Mouse (Mus musculus) embryonic fibroblast, embryonic 13.5 days (primary cell): ENCODE data around the gene Trpc6. TPM values are rescaled to one million over a fixed set of nuclear protein-coding genes. Genes with fewer than 3 reads are reported as not detected.

Experiments used
- H3K27ac ChIP-seq: 2 replicates; pipeline ENCODE4 v1.5.1; 2012; ENCODE audit warnings: low read length, control low read depth, inconsistent platforms; ENCODE audit not compliant: insufficient read depth
- H3K4me1 ChIP-seq: 2 replicates; pipeline ENCODE4 v1.6.1; 2011; ENCODE audit warnings: low read length; ENCODE audit not compliant: control insufficient read depth, insufficient read depth
- H3K4me3 ChIP-seq: 2 replicates; pipeline ENCODE4 v1.5.1; 2011; ENCODE audit warnings: mild to moderate bottlenecking, control low read depth, low read length; ENCODE audit not compliant: insufficient read depth
- CTCF ChIP-seq: IDR thresholded peaks from 2 replicates; pipeline ENCODE4 v1.5.1; 2011; ENCODE audit warnings: mild to moderate bottlenecking, control low read depth, low read length, moderate library complexity, borderline replicate concordance; ENCODE audit not compliant: insufficient read depth
- POLR2A ChIP-seq: IDR thresholded peaks from 2 replicates; pipeline ENCODE4 v1.6.1; 2011; ENCODE audit warnings: low read depth, mild to moderate bottlenecking, control low read depth, low read length, moderate library complexity
- polyA plus RNA-seq: library from polyadenylated mRNA; stranded (reverse); fragments of >200 nt; gene quantifications from 2 replicates; pipeline ENCODE4 v1.2.4, GENCODE M21; 2011; ENCODE audit warnings: low read depth; ENCODE audit not compliant: missing spikeins, insufficient read length

Gene Trpc6
- polyA plus RNA-seq, 1 experiment, result 1.6 TPM

- Histone ChIP-seq H3K4me1 (no peaks in the 10 kb centered on the region), H3K4me3 (no peak overlapping the region), H3K27ac (no peak overlapping the region)
- TF ChIP-seq CTCF (no peak), POLR2A (no peak)
Measured at GRCm38 (mm10) chr9:8655347-8655746, 111.4 kb downstream of the Trpc6 start.

DNA sequence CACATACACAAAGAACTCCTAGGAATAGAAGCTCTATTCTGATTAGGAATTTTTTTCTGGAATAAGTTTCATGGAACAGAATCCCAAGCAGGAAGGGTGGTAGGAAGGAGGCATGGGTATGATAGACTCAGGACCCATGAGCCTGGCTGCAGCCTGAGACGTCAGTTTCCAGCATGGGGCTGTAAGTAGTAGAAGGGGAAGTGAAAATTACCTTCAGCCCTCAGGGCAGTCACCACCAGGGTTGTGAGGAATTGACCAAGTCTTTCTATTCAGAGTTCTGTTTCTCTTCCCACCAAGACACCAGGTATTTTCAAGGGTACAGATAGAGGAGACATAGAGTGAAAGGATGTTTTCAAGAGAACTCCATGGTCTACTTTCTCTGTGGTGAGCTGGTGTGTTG, 129.0 kb downstream of the Trpc6 start:
- no peak overlapping the region for H3K27ac ChIP-seq
- H3K4me3 ChIP-seq, result no peak overlapping the region
- no peak for TF ChIP-seq POLR2A
- no peak for TF ChIP-seq CTCF
- H3K4me1 ChIP-seq, result no peaks in the 10 kb centered on the region

- TF ChIP-seq CTCF (no peak), POLR2A (no peak)
- no peak overlapping the region for H3K4me3 ChIP-seq
- no peaks in the 10 kb centered on the region for H3K4me1 ChIP-seq
- no peak overlapping the region for H3K27ac ChIP-seq
Measured at GRCm38 (mm10) chr9:8676607-8677006, 132.7 kb downstream of the Trpc6 start.

DNA sequence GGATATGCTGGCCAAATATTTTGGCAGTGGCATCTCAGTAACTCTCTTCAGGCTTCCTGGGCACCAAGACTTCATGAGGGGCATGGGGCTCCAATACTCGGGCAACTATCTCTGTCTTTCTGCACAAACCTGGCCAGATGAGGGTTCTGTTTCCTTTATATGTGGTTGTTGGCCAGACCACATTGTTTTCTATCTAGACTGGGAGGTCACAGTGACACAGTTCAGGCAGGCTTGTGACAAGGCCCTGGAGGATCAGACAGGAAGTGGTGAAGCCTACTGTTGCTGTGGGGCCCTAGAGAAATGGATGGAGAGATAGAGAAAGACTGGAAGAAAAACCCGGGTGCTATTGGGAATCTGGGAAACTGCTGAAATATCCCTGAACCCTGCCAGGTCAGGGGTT, 149.2 kb downstream of the Trpc6 start:
- TF ChIP-seq POLR2A (no peak), CTCF (no peak)
- Histone ChIP-seq H3K4me3 (no peak overlapping the region), H3K27ac (no peak overlapping the region), H3K4me1 (no peaks in the 10 kb centered on the region)

GRCm38 (mm10) chr9:8700669-8701068, 156.7 kb downstream of the Trpc6 start:
- TF ChIP-seq POLR2A (no peak), CTCF (peak; percentile 91)
- H3K4me3 ChIP-seq, result no peak overlapping the region
- H3K27ac ChIP-seq, result no peak overlapping the region
- no peaks in the 10 kb centered on the region for H3K4me1 ChIP-seq

- no peak overlapping the region for H3K27ac ChIP-seq
- no peaks in the 10 kb centered on the region for H3K4me1 ChIP-seq
- H3K4me3 ChIP-seq, result no peak overlapping the region
- TF ChIP-seq CTCF, result no peak
Measured at GRCm38 (mm10) chr9:8703516-8703915, 159.6 kb downstream of the Trpc6 start.

- TF ChIP-seq POLR2A, result no peak
- TF ChIP-seq CTCF, result no peak
- Histone ChIP-seq H3K4me1 (no peaks in the 10 kb centered on the region), H3K27ac (no peak overlapping the region), H3K4me3 (no peak overlapping the region)
Measured at GRCm38 (mm10) chr9:8703956-8704355, 160.0 kb downstream of the Trpc6 start.

- H3K4me3 ChIP-seq, result no peak overlapping the region
- TF ChIP-seq CTCF (no peak), POLR2A (no peak)
- H3K27ac ChIP-seq, result no peak overlapping the region
Measured at GRCm38 (mm10) chr9:8710052-8710739, 166.3 kb downstream of the Trpc6 start.

GRCm38 (mm10) chr9:8719017-8719416, 175.1 kb downstream of the Trpc6 start:
- H3K4me1 ChIP-seq, result no peaks in the 10 kb centered on the region
- TF ChIP-seq CTCF (no peak), POLR2A (no peak)
- H3K27ac ChIP-seq, result no peak overlapping the region
- H3K4me3 ChIP-seq, result no peak overlapping the region

More at GRCm38 (mm10) chr9:8710052-8710739, 166.3 kb downstream of the Trpc6 start:
- no peaks in the 10 kb centered on the region for H3K4me1 ChIP-seq

DNA sequence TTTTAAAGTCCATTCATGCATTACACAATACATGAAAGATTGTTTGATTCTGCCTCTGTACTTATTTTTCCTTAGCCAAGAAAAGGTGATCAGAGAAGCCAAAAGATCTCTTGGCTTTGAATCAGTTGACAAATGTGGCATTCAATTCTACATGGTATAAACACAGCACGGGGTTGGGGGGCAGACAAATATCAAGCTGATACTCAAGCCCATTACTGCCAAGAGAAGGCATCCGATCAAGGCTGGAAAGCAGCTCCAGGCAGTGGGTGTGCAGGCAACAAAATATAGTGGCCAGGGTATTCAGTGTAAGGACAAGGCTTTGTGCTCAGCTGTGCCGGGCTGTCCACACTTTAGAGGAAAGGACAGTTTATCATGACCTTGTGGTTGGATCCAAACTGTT, 185.1 kb downstream of the Trpc6 start:
- Histone ChIP-seq H3K4me3 (no peak overlapping the region), H3K27ac (no peak overlapping the region), H3K4me1 (peaks cover 7% of the 10 kb centered on the region; the same call in 1 of the 2 replicates)
- no peak for TF ChIP-seq CTCF
- no peak for TF ChIP-seq POLR2A
